Mouse (Mus musculus) forebrain, embryonic 13.5 days (tissue): ENCODE data around the gene Mea1. TPM values are rescaled to one million over a fixed set of nuclear protein-coding genes. Genes with fewer than 3 reads are reported as not detected.

Experiments
- ATAC-seq: fragments of 200-750 bp; cut with Nextera tagmentation; 2 replicates; pipeline ENCODE4 v1.8.0; 2017
- H3K27ac ChIP-seq: fragments of 300-500 bp; sonication (generic); 2 replicates; pipeline ENCODE4 v1.5.1; 2015; ENCODE audit warnings: inconsistent platforms, mild to moderate bottlenecking, moderate library complexity
- H3K27me3 ChIP-seq: fragments of 300-500 bp; sonication (generic); 2 replicates; pipeline ENCODE4 v1.6.1; 2015; ENCODE audit warnings: mild to moderate bottlenecking, inconsistent platforms
- H3K36me3 ChIP-seq: fragments of 300-500 bp; sonication (generic); 2 replicates; pipeline ENCODE4 v1.6.1; 2015; ENCODE audit warnings: mild to moderate bottlenecking, inconsistent platforms; ENCODE audit not compliant: poor library complexity, severe bottlenecking
- H3K4me1 ChIP-seq: fragments of 300-500 bp; sonication (generic); 2 replicates; pipeline ENCODE4 v1.6.1; 2015; ENCODE audit warnings: inconsistent platforms
- H3K4me2 ChIP-seq: fragments of 300-500 bp; sonication (generic); 2 replicates; pipeline ENCODE4 v1.6.1; 2015; ENCODE audit warnings: inconsistent platforms, mild to moderate bottlenecking, moderate library complexity
- H3K4me3 ChIP-seq: fragments of 300-500 bp; sonication (generic); 2 replicates; pipeline ENCODE4 v1.5.1; 2015; ENCODE audit warnings: mild to moderate bottlenecking, inconsistent platforms
- H3K9ac ChIP-seq: fragments of 300-500 bp; sonication (generic); 2 replicates; pipeline ENCODE4 v1.6.1; 2015; ENCODE audit warnings: mild to moderate bottlenecking, inconsistent platforms
- H3K9me3 ChIP-seq: fragments of 300-500 bp; sonication (generic); replicated peaks from 2 replicates; pipeline ENCODE4 v1.6.1; 2016; ENCODE audit warnings: inconsistent platforms
- WGBS: fragments of 180-500 bp; shearing (Covaris S2); methylation state at CpG from one replicate; pipeline ENCODE4 v1.1.7; 2015; 5-methylcytosine and 5-hydroxymethylcytosine counted together
- polyA plus RNA-seq: library from polyadenylated mRNA; unstranded; fragments of >200 nt; fragmentation: Nextera tagmentation; extraction: Ambion mirVana; gene quantifications from 2 replicates; pipeline ENCODE4 v1.2.1, GENCODE M21; 2015

Gene Mea1
- polyA plus RNA-seq, 1 experiment from 2014 or later = 196 TPM

DNA sequence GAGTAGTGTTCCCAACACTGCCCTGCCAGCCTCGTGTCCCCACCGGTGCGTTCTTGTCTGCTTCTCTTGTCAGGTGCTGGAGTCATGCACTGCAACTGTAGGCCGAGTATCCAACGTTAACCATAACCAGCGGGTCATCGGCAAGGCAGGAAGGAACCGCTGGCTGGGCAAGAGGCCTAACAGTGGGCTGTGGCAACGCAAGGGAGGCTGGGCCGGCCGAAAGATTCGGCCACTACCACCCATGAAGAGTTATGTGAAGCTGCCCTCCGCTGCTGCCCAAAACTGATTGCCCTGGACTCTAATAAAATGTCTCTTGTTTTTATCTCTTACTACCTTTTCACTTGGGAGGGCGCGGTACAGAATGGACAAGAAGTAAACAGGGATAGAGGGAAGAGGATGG, 28.8 kb upstream of the Mea1 start:
- 33% methylated on average over 15 of the region's 15 CpGs for WGBS
- Histone ChIP-seq H3K4me2 (peak overlapping the region; percentile 91), H3K4me3 (peak overlapping the region; percentile 68), H3K27ac (peak overlapping the region; percentile 94), H3K9ac (peak overlapping the region; percentile 92), H3K36me3 (peaks cover 36% of the 10 kb centered on the region), H3K4me1 (peaks cover 54% of the 10 kb centered on the region), H3K27me3 (no peaks in the 10 kb centered on the region), H3K9me3 (no peaks in the 10 kb centered on the region)
- no peak for ATAC-seq

DNA sequence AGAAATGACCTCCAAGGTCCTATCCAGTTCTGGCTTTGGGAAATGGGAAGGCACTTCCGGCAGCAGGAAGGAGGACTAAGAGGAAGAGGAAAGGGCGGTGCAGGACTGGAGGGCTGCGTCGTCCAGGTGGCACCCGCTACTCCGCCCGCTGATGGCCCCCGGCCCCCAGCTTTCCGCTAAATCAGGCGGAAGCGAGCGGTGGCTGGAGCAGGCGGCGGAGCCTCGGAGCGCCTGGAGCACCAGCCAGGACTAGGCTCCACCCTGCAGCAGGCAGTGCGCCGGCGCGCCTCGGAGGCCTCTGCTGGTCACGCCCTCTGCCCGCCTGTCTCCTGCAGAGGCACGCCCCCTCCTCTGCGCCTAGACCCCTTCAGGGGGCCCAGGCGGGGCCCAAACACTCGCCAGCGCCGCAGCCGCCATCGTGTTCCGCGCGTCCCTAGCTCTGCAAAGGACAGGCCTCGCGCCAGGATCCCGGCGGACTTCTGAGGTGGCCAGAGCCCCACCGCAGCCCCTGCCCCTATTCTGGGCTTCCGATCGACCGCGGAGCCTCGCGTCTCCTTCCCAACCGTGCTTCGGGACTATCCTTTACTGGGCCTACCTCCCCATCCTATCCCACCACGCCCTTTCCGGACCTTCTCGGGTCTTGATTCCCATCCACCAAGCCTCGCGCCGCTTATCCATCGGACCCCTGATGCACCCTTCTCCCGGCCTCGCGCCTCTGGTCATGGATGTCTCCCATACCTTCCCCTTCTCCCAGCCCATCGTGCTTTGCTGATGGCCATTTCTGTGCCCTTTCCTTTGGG, 28.2 kb upstream of the Mea1 start, which contains the start of gene Cul7:
Gene Cul7, plus strand, starts transcription at position 106 of the 800 bp plus-strand sequence.
- no peaks in the 10 kb centered on the region for H3K27me3 ChIP-seq
- H3K27ac ChIP-seq = peak within 1 kb of the TSS; percentile 94
- H3K4me2 ChIP-seq = peak within 1 kb of the TSS; percentile 91
- H3K9me3 ChIP-seq = no peaks in the 10 kb centered on the region
- peak; percentile 93 for ATAC-seq
- peak within 1 kb of the TSS; percentile 92 for H3K9ac ChIP-seq
- peaks cover 48% of the 10 kb centered on the region for H3K4me1 ChIP-seq
- 1% methylated on average over 58 of the region's 58 CpGs for WGBS
- H3K4me3 ChIP-seq = peak within 1 kb of the TSS; percentile 68
- H3K36me3 ChIP-seq = peaks cover 40% of the 10 kb centered on the region

DNA sequence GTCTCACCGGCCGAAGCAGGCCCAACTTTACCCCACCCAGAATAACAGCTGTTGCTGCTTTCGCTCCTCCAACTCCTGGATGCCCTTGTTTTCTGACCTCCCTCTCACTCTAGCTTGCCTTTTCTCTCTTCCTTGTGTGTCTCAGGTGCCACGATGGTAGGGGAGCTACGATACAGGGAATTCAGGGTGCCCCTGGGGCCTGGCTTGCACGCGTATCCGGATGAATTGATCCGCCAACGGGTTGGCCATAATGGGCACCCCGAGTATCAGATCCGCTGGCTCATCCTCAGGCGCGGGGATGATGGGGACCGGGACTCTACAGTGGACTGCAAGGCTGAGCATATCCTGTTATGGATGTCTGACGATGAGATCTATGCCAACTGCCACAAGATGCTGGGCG, 27.3 kb upstream of the Mea1 start:
- H3K27me3 ChIP-seq = no peaks in the 10 kb centered on the region
- H3K9me3 ChIP-seq = no peaks in the 10 kb centered on the region
- peak overlapping the region; percentile 92 for H3K9ac ChIP-seq
- H3K36me3 ChIP-seq = peaks cover 48% of the 10 kb centered on the region
- H3K4me2 ChIP-seq = peak overlapping the region; percentile 91
- peaks cover 48% of the 10 kb centered on the region for H3K4me1 ChIP-seq
- ATAC-seq = no peak
- peak overlapping the region; percentile 94; the same call in 1 of the 2 replicates for H3K27ac ChIP-seq
- H3K4me3 ChIP-seq = peak overlapping the region; percentile 68
- WGBS = 79% methylated on average over 17 of the region's 17 CpGs

DNA sequence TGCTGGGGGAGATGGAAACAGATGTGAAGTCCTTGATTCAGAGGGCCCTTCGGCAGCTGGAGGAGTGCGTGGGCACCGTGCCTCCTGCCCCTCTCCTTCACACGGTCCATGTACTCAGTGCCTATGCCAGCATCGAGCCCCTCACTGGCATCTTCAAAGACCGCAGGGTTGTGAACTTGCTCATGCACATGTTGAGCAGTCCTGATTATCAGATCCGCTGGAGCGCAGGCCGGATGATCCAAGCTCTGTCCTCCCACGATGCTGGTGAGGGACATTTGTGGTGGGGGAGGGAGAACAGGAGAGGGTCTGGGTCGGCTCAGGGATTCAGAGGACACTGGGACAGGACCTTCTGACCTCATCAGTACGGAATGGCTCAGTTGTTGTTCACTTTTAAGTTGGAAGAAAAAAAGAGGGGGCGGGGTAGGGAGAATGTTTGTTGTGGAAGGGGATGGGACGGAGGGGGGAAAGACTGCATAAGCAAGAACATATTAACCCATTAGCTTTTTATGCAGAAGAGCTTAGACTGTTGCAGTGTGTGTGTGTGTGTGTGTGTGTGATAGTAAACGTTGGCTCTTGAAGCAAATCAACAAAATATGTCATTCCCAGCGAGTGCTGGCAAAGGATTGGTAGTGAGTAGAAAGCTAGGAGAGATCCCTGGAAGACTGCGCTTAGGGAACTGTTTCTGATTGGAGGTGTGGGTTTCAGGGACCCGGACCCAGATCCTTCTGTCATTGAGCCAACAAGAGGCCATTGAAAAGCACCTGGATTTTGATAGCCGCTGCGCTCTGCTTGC, 26.6 kb upstream of the Mea1 start:
- H3K27ac ChIP-seq = no peak overlapping the region
- ATAC-seq = no peak
- H3K4me3 ChIP-seq = peak overlapping the region; percentile 68
- 79% methylated on average over 20 of the region's 20 CpGs for WGBS
- H3K4me1 ChIP-seq = peaks cover 44% of the 10 kb centered on the region
- H3K36me3 ChIP-seq = peaks cover 55% of the 10 kb centered on the region
- peak overlapping the region; percentile 92 for H3K9ac ChIP-seq
- no peaks in the 10 kb centered on the region for H3K9me3 ChIP-seq
- peak overlapping the region; percentile 91 for H3K4me2 ChIP-seq
- H3K27me3 ChIP-seq = no peaks in the 10 kb centered on the region

DNA sequence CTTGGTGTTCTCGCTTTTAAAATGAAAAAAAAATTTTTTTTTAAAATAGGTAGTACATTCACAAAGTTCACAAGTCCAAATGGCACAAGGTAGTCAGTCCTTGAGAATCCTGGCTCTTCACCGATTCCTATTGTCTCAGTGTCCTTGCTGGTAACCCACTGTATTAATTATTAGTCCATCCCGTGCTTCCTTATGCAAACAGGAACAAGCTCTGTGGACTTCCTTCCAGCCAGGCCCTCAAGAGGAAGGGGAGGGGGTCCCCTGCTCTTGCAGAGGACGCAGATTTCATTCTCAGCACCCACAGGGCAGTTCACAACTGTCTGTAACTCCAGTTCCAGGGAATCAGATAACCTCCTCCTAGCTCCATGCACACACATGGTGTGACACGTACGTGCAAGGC, 22.5 kb upstream of the Mea1 start:
- H3K27me3 ChIP-seq = no peaks in the 10 kb centered on the region
- H3K27ac ChIP-seq = no peak overlapping the region
- H3K4me1 ChIP-seq = peaks cover 25% of the 10 kb centered on the region
- no peak for ATAC-seq
- H3K36me3 ChIP-seq = peaks cover 84% of the 10 kb centered on the region
- H3K9ac ChIP-seq = no peak overlapping the region
- no peak overlapping the region for H3K4me3 ChIP-seq
- no peak overlapping the region for H3K4me2 ChIP-seq
- WGBS = 89% methylated on average over 6 of the region's 6 CpGs
- H3K9me3 ChIP-seq = no peaks in the 10 kb centered on the region

DNA sequence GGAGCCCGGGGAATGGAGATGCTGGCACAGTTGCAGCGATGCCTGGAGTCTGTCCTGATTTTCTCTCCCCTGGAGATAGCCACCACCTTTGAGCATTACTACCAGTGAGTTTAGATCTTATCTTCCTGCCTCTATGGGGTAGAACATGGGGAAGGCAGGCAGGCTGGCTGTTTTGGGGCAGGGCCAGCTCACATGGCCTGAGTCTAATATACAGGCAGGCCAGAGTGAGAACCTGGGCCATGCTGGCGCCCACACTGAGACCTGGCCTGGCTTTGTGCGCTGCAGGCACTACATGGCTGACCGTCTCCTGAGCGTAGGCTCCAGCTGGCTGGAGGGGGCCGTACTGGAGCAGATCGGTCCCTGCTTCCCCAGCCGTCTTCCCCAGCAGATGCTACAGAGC, 17.2 kb upstream of the Mea1 start:
- Histone ChIP-seq H3K27ac (no peak overlapping the region), H3K4me2 (no peak overlapping the region), H3K36me3 (peaks cover 97% of the 10 kb centered on the region), H3K4me1 (no peaks in the 10 kb centered on the region), H3K4me3 (no peak overlapping the region), H3K27me3 (no peaks in the 10 kb centered on the region), H3K9me3 (no peaks in the 10 kb centered on the region), H3K9ac (no peak overlapping the region)
- WGBS = 98% methylated on average over 9 of the region's 9 CpGs
- ATAC-seq = no peak

DNA sequence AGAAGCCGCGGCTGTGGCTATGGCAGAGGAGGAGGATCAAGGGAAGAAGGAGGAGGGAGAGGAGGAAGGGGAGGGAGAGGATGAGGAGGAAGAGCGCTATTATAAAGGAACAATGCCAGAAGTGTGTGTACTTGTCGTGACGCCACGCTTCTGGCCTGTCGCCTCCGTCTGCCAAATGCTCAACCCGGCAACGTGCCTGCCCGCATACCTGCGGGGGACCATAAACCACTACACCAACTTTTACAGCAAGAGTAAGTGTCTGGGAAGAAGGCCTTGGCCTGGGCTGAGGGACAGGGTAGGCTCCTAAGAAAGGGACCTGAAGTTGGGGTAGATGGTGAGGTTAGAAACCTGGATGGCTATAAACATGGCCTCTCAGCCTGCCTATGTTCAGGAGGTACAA, 16.6 kb upstream of the Mea1 start:
- Histone ChIP-seq H3K4me2 (no peak overlapping the region), H3K27ac (no peak overlapping the region), H3K27me3 (no peaks in the 10 kb centered on the region), H3K9ac (no peak overlapping the region), H3K4me1 (no peaks in the 10 kb centered on the region), H3K36me3 (peaks cover 97% of the 10 kb centered on the region), H3K9me3 (no peaks in the 10 kb centered on the region), H3K4me3 (no peak overlapping the region)
- ATAC-seq = no peak
- WGBS = 94% methylated on average over 12 of the region's 12 CpGs

DNA sequence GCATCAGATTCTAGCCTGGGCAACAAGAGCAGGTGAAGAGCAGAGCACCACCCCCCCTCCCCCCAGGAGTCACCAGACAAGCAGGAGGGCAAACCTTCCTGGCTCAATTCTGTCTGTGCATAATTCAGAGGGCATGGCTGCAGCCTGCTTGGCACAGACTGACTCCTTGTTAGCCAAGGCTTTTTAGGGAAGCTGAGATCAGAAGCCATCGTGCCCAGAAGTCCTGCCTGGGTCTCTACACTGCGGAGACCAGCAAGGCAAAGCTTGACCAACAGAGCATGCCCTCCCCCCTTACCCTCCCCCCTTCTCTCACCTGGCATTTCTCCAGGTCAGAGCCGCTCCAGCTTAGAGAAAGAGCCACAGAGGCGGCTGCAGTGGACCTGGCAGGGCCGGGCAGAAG, 15.9 kb upstream of the Mea1 start:
- Histone ChIP-seq H3K4me1 (no peaks in the 10 kb centered on the region), H3K9ac (no peak overlapping the region), H3K36me3 (peaks cover 95% of the 10 kb centered on the region), H3K4me2 (no peak overlapping the region), H3K27me3 (no peaks in the 10 kb centered on the region), H3K9me3 (no peaks in the 10 kb centered on the region), H3K4me3 (no peak overlapping the region), H3K27ac (no peak overlapping the region)
- 85% methylated on average over 5 of the region's 5 CpGs for WGBS
- no peak for ATAC-seq

DNA sequence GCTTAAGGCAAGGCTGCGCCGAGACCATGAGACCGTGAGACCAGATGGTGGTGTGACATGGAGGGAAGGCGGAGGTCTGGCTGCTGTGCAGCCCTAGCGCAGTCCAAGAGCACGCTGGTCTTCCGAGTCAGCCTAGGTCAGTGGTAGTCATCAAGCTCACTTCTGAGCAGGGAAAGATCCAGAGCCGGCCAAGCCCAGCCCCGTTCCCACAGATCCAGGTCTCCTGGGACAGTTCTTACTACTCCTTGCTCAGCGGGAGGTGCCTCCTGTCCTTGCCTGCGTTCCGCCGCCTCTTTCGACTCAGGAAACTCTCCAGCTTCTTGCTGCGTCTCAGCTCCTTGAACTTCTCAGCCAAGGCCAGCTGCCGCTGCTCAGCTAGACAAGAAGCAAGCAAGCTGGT, 10.9 kb upstream of the Mea1 start:
- H3K27me3 ChIP-seq = no peaks in the 10 kb centered on the region
- H3K9me3 ChIP-seq = no peaks in the 10 kb centered on the region
- WGBS = 96% methylated on average over 16 of the region's 16 CpGs
- no peak overlapping the region for H3K4me2 ChIP-seq
- H3K4me3 ChIP-seq = no peak overlapping the region
- no peak overlapping the region for H3K27ac ChIP-seq
- H3K4me1 ChIP-seq = no peaks in the 10 kb centered on the region
- peaks cover 78% of the 10 kb centered on the region for H3K36me3 ChIP-seq
- no peak overlapping the region for H3K9ac ChIP-seq
- ATAC-seq = no peak

DNA sequence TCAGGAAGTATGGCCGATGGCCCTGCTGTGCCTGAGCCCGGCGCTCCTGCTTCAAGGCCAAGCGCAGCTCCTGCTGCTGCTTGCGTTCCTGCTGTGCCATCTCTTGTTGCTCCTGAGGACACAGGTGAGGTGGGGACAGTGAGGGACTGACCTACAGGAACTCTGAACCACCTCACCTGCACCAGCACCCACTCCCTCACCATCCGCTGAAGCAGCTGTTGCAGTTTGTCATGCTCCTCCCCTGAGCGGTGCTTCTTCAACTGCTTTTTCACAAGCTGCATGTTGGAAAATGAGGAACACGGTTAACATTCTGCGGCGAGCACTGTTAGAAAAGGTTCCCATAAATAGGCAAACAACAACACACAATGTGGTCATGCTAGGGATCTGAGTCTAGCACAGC, 8.7 kb upstream of the Mea1 start:
- Histone ChIP-seq H3K27me3 (no peaks in the 10 kb centered on the region), H3K36me3 (peaks cover 61% of the 10 kb centered on the region), H3K27ac (no peak overlapping the region), H3K4me3 (no peak overlapping the region), H3K9ac (no peak overlapping the region), H3K4me1 (peaks cover 15% of the 10 kb centered on the region), H3K9me3 (no peaks in the 10 kb centered on the region), H3K4me2 (no peak overlapping the region)
- WGBS = 97% methylated on average over 10 of the region's 10 CpGs
- ATAC-seq = no peak

DNA sequence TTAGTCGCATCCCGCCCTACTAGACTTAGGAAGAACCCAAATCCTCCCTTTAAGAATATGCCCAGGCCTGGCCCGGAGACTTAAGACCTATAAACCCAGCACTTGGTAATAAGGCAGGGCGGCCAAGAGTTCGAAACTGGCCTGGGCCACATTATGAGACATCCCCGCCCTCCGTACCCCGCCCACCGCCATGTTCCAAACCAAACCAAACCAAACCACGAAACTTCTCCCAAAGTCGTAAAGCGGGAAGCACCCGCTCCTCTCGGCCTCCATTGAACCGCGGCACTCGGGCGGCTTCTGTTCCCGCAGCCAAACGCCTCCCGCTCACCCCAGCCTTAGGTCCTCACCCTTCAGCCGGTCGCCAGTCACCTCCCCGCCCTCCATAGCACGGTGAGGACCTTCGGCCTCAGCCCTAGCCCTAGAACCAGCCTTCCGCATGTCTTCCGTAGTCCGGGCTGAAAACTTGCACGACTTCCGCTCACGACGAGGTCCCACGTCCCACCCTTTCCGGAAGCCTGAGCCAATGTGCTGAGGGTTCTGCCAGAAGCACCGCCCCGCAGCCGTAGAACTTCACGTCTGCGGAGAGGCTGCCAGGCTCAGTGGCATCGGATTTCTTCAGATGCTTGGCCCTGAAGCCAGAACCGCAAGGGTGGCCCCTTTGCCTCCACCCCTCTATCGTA, 4.6 kb upstream of the Mea1 start, which contains the start of gene Rrp36:
Gene Rrp36, minus strand, starts transcription at position 503 of the 680 bp plus-strand sequence.
- peaks cover 64% of the 10 kb centered on the region for H3K36me3 ChIP-seq
- H3K9ac ChIP-seq = peak within 1 kb of the TSS; percentile 77
- WGBS = under 1% methylated on average over 43 of the region's 43 CpGs

More for the DNA sequence above, 4.6 kb upstream of the Mea1 start, which contains the start of gene Rrp36:
- Histone ChIP-seq H3K4me2 (peak within 1 kb of the TSS; percentile 73), H3K27me3 (no peaks in the 10 kb centered on the region), H3K4me1 (peaks cover 30% of the 10 kb centered on the region), H3K27ac (peak within 1 kb of the TSS; percentile 65), H3K4me3 (peak within 1 kb of the TSS; percentile 81), H3K9me3 (no peaks in the 10 kb centered on the region)
- ATAC-seq = peak; percentile 94
